ENCODE assay signal across 24 mouse cellular contexts in the genomic region with DNA sequence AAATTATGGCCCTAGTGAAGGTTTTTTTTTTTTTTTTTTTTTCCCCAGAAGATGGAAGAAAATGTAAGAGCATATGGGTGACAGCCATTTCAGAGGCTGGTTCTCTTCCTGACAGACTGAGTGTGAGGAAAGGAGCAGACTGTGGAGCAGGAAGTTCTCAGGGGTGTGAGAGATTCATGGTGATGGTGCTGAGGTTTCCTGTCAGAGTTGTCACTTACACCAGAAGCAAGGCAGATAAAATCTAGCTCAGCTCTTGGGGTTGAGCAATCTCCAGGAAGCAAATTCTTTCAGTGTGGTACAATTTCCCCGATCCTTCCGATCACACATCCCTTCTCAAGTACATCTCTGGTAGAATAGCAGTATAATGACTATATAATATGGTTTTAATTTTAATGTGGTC. TPM values are rescaled to one million over a fixed set of nuclear protein-coding genes. Genes with fewer than 3 reads are reported as not detected.
A peak's percentile ranks its signal among the peaks of the same experiment; 100 is the strongest.
DNase-seq lines count a peak whose midpoint lies in the region; ATAC-seq and TF ChIP-seq lines count a peak whose summit lies in the region.
"Had no signal": no experiment of that assay in that cellular context is flagged by ENCODE, and none has a peak within 500 bp of the region (broad histone marks: within the 10 kb centered on the region; RNA-seq: fewer than 3 reads in every experiment).

No protein-coding gene starts in this region.

- no peaks in the 10 kb centered on the region for H3K27me3 ChIP-seq in lung, embryonic 14.5 days (ENCODE audit: insufficient read depth, low read length)
- H3K27me3 ChIP-seq: CH12.LX; limb, embryonic 12.5 days; liver, embryonic 15.5 days; neural tube, embryonic 13.5 days had no signal

- 39% methylated on average over 2 of the region's 2 CpGs for WGBS in lung, embryonic 14.5 days

- DNase-seq in lung, embryonic 14.5 days: peak; percentile 30
- no peak for DNase-seq in lung, postnatal 4 days
- peak; percentile 71 for DNase-seq in brain, adult 2 months (ENCODE audit: low read depth, low spot score)
- DNase-seq in adrenal gland, adult 8-10 months: no peak
- DNase-seq in gastrocnemius, adult 8-10 months (ENCODE audit: low spot score in 2 of 2): no peak
- DNase-seq: adrenal gland, postnatal 36 days; cerebellum, adult 9-11 months; heart, adult 11 months; kidney, postnatal 4 days; lung, postnatal 10 days had no signal

- H3K9me3 ChIP-seq in lung, embryonic 14.5 days (ENCODE audit: low read depth, low read length): no peaks in the 10 kb centered on the region
- H3K9me3 ChIP-seq: hindbrain, embryonic 10.5 days; limb, embryonic 12.5 days; liver, embryonic 15.5 days; midbrain, embryonic 10.5 days; neural tube, embryonic 13.5 days had no signal

- no peak overlapping the region for H3K9ac ChIP-seq in lung, embryonic 14.5 days
- H3K9ac ChIP-seq: limb, embryonic 12.5 days; liver, embryonic 15.5 days; neural tube, embryonic 13.5 days had no signal

- no peak overlapping the region for H3K4me3 ChIP-seq in lung, embryonic 14.5 days (ENCODE audit: low read depth, low read length)
- H3K4me3 ChIP-seq: hindbrain, embryonic 10.5 days; limb, embryonic 12.5 days; liver, embryonic 15.5 days; midbrain, embryonic 10.5 days; neural tube, embryonic 13.5 days had no signal

- peak; percentile 47; the same call in 1 of the 2 replicates for ATAC-seq in lung, embryonic 14.5 days (ENCODE audit: insufficient read depth)
- ATAC-seq in CD4-positive, CD25-positive, alpha-beta regulatory T cell, adult 4 months: peak; percentile 95
- peak; percentile 86 for ATAC-seq in megakaryocyte progenitor cell, adult 5-6 weeks (replicated peaks; ENCODE audit: poor library complexity)

- no peaks in the 10 kb centered on the region for H3K36me3 ChIP-seq in lung, embryonic 14.5 days (ENCODE audit: insufficient read depth)
- H3K36me3 ChIP-seq: hindbrain, embryonic 10.5 days; limb, embryonic 12.5 days; liver, embryonic 15.5 days; midbrain, embryonic 10.5 days; neural tube, embryonic 13.5 days had no signal

- H3K27ac ChIP-seq in lung, embryonic 14.5 days (ENCODE audit: low read depth): no peak overlapping the region
- H3K27ac ChIP-seq: hindbrain, embryonic 10.5 days; limb, embryonic 12.5 days; liver, embryonic 15.5 days; midbrain, embryonic 10.5 days; neural tube, embryonic 13.5 days; stomach, postnatal 0 days had no signal

- H3K4me1 ChIP-seq in lung, embryonic 14.5 days (ENCODE audit: insufficient read depth): no peaks in the 10 kb centered on the region
- H3K4me1 ChIP-seq: hindbrain, embryonic 10.5 days; limb, embryonic 12.5 days; liver, embryonic 15.5 days; midbrain, embryonic 10.5 days; neural tube, embryonic 13.5 days had no signal

- TF ChIP-seq CTCF in lung, embryonic 14.5 days (IDR thresholded peaks at IDR 0.05; ENCODE audit: low read depth): no peak

- H3K4me2 ChIP-seq in lung, embryonic 14.5 days: no peak overlapping the region
- H3K4me2 ChIP-seq: limb, embryonic 12.5 days; liver, embryonic 15.5 days; neural tube, embryonic 13.5 days had no signal

RNA-seq across cellular contexts. Expression of a gene that starts 14.5 kb away (rescaled TPM):
- not detected in 2 replicates for polyA plus RNA-seq in lung, embryonic 14.5 days (2014; fragmentation: Nextera tagmentation; extraction: Ambion mirVana)
- polyA plus RNA-seq in CD4-positive, CD25-positive, alpha-beta regulatory T cell, adult 4 months (2017; shearing (Covaris generic)): under 1 TPM in 1 of 2 experiments, not detected in 1; 0.05 TPM
- total RNA-seq in megakaryocyte progenitor cell, adult 5-6 weeks (2015): 0.07 TPM in 1 of 2 replicates, not detected in the other
- not detected in 2 replicates for total RNA-seq in megakaryocyte progenitor cell, adult 5-6 weeks (2017)
- not detected for total RNA-seq in adrenal gland, adult 8-10 months (2022)
- total RNA-seq in gastrocnemius, adult 8-10 months (2022): not detected
- total RNA-seq: adrenal gland, postnatal 36 days; CH12.LX; left cerebral cortex, adult 8-10 months had no signal
- polyA plus RNA-seq: embryonic facial prominence, embryonic 14.5 days; heart, embryonic 14.5 days; intestine, embryonic 14.5 days; kidney, embryonic 14.5 days; limb, embryonic 12.5 days; neural tube, embryonic 13.5 days; stomach, postnatal 0 days had no signal

RNA-seq across cellular contexts. Expression of a gene that starts 35.9 kb away (rescaled TPM):
- not detected in 2 replicates for polyA plus RNA-seq in lung, embryonic 14.5 days (2014; fragmentation: Nextera tagmentation; extraction: Ambion mirVana)
- not detected for polyA plus RNA-seq in CD4-positive, CD25-positive, alpha-beta regulatory T cell, adult 4 months (2017; shearing (Covaris generic))
- total RNA-seq in megakaryocyte progenitor cell, adult 5-6 weeks (2015): not detected in 2 replicates
- total RNA-seq in megakaryocyte progenitor cell, adult 5-6 weeks (2017): not detected in 2 replicates
- total RNA-seq in adrenal gland, adult 8-10 months (2022): not detected
- not detected for total RNA-seq in gastrocnemius, adult 8-10 months (2022)
- total RNA-seq: adrenal gland, postnatal 36 days; CH12.LX; left cerebral cortex, adult 8-10 months had no signal
- polyA plus RNA-seq: embryonic facial prominence, embryonic 14.5 days; heart, embryonic 14.5 days; hindbrain, embryonic 10.5 days; kidney, embryonic 14.5 days; limb, embryonic 12.5 days; liver, embryonic 15.5 days; midbrain, embryonic 10.5 days; neural tube, embryonic 13.5 days; stomach, postnatal 0 days had no signal

RNA-seq across cellular contexts. Expression of a gene that starts 50.9 kb away (rescaled TPM):
- not detected in 2 replicates for polyA plus RNA-seq in lung, embryonic 14.5 days (2014; fragmentation: Nextera tagmentation; extraction: Ambion mirVana)
- polyA plus RNA-seq in CD4-positive, CD25-positive, alpha-beta regulatory T cell, adult 4 months (2017; shearing (Covaris generic)): not detected
- total RNA-seq in megakaryocyte progenitor cell, adult 5-6 weeks (2015): not detected in 2 replicates
- total RNA-seq in megakaryocyte progenitor cell, adult 5-6 weeks (2017): not detected in 2 replicates
- total RNA-seq in adrenal gland, adult 8-10 months (2022): not detected
- total RNA-seq in gastrocnemius, adult 8-10 months (2022): not detected
- total RNA-seq: adrenal gland, postnatal 36 days; CH12.LX; left cerebral cortex, adult 8-10 months had no signal
- polyA plus RNA-seq: embryonic facial prominence, embryonic 14.5 days; heart, embryonic 14.5 days; hindbrain, embryonic 10.5 days; intestine, embryonic 14.5 days; kidney, embryonic 14.5 days; limb, embryonic 12.5 days; liver, embryonic 15.5 days; midbrain, embryonic 10.5 days; neural tube, embryonic 13.5 days; stomach, postnatal 0 days had no signal

Comparison
In these comparisons a context has a peak if more than half of its experiments do, and no peak if none do; other contexts are left out.
1. DNase-seq: peak in lung, embryonic 14.5 days (single experiment) and brain, adult 2 months (single experiment); none in lung, postnatal 4 days (0 of 2), adrenal gland, adult 8-10 months (single experiment) and gastrocnemius, adult 8-10 months (0 of 2).
2. Peak in every context shown above with its lines, with median percentiles within 50 percentile points of each other: ATAC-seq.